Mouse (Mus musculus) cerebellum, adult 2 months (tissue): ENCODE results near the gene Ppp4r1. TPM values are rescaled to one million over a fixed set of nuclear protein-coding genes. Genes with fewer than 3 reads are reported as not detected.
A peak's percentile ranks its signal among the peaks of the same experiment; 100 is the strongest.

ENCODE experiments used
- DNase-seq, 2 experiments: peaks; one replicate each; pipeline ENCODE4 v3.0.0; 2021
- H3K27ac ChIP-seq: fragments of 200-500 bp; 2 replicates; pipeline ENCODE4 v1.5.1; 2012; ENCODE audit warnings: low read length, control low read depth, inconsistent platforms; ENCODE audit not compliant: insufficient read depth
- H3K27me3 ChIP-seq: fragments of 200-500 bp; 2 replicates; pipeline ENCODE4 v1.6.1; 2012; ENCODE audit warnings: inconsistent platforms, mild to moderate bottlenecking, low read length, moderate library complexity; ENCODE audit not compliant: control insufficient read depth, insufficient read depth
- H3K4me1 ChIP-seq: fragments of 200-500 bp; 2 replicates; pipeline ENCODE4 v1.6.1; 2011; ENCODE audit warnings: low read length; ENCODE audit not compliant: control insufficient read depth, insufficient read depth
- H3K4me3 ChIP-seq: fragments of 200-500 bp; replicated peaks from 2 replicates; pipeline ENCODE3; 2011; ENCODE audit warnings: mild to moderate bottlenecking, low read depth, low read length, control low read depth; ENCODE audit not compliant: insufficient read depth
- CTCF ChIP-seq: fragments of 200-500 bp; IDR thresholded peaks from 2 replicates; pipeline ENCODE4 v1.5.1; 2011; ENCODE audit warnings: low read depth, mild to moderate bottlenecking, control low read depth, low read length, moderate library complexity, borderline replicate concordance; ENCODE audit not compliant: insufficient read depth
- POLR2A ChIP-seq: fragments of 200-500 bp; IDR thresholded peaks from 2 replicates; pipeline ENCODE4 v1.6.1; 2011; ENCODE audit warnings: low read length, control low read depth, borderline replicate concordance; ENCODE audit not compliant: insufficient read depth
- WGBS: fragments of 180-500 bp; shearing (Covaris S2); methylation state at CpG from one replicate; pipeline ENCODE4 v1.1.7; 2018; 5-methylcytosine and 5-hydroxymethylcytosine counted together
- polyA plus RNA-seq: library from polyadenylated mRNA; depleted of rRNA; stranded (reverse); fragments of >200 nt; gene quantifications from 2 replicates; pipeline ENCODE4 v1.2.3, GENCODE M21; 2012; rRNA removed

Gene Ppp4r1
- polyA plus RNA-seq, 1 experiment = 72.9 TPM

DNA sequence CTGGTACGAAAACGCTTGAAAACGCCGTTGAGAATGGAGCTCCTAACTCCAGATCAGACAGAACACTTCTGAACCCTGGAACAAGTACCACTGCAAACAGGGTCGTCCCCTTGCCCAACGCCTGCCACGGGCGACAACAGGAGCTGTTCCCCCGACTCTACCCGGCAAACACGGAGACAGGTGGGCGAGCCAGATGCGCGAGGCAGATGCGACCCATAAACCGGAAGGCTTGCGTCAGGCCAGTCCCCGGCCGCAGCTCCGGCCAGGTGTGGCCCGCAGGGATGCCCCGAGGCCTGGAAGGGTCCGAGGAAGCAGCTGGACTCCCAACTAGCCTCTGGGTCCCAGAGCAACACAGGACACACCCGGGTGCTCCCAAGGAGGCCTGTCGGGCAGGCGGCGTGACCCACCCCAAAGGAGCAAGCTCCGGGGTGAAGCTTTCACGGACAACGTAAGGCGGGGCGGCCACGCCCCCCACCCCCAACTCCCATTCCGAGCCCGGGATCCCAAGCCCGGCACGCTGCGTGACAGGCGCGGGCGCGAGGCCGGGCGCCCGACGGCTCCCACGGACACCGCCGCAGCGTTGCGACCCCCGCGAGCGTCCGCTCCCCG is 101.8 kb downstream of the Ppp4r1 start:
- H3K4me1 ChIP-seq = peaks cover 3% of the 10 kb centered on the region
- no peak for DNase-seq

DNA sequence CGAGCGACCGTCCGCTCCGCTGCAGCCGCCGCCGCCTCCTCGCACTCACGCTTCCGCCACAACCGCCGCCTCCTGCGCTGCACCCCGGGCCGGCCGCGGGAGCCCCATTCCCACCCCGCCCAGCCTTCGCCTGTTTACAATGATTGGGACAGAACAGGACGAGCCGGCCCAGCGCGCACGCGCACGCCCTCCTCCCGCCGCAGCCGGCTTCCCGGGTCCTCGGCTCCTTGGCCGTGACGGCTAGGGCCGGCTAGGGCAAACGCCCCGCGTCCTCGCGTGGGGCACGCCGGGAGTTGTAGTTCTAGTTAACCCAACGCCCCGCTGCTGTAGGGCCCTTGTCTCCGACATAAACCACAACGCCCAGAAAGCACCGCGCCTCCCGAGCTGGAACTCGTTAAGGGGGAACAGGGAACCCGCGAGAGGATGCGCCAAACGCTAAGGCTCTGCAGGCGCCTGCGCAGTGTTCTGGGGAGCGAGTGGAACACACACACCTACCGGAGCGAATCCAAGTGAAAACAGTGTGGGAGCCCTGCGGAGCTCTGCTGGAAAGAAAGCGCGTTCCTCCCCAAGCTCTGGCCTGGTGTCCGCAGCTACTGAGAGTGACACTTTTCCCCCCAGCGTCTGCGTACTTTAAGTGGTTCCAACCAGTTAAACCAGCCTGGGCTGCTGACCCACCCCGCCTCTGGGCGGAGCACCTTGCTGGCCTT is 102.5 kb downstream of the Ppp4r1 start:
- Histone ChIP-seq H3K4me3 (peak overlapping the region; percentile 68), H3K4me1 (no peaks in the 10 kb centered on the region; the same call in 1 of the 2 replicates), H3K27ac (peak overlapping the region; percentile 94), H3K27me3 (no peaks in the 10 kb centered on the region)
- no peak for TF ChIP-seq CTCF
- TF ChIP-seq POLR2A = peak; percentile 90; the same call in 1 of the 2 replicates
- DNase-seq = peak; percentile 100
- under 1% methylated on average over 65 of the region's 67 CpGs for WGBS

More for the DNA sequence above, 101.8 kb downstream of the Ppp4r1 start:
- TF ChIP-seq CTCF = no peak
- no peak for TF ChIP-seq POLR2A
- Histone ChIP-seq H3K27me3 (no peaks in the 10 kb centered on the region), H3K4me3 (peak overlapping the region; percentile 68), H3K27ac (peak overlapping the region; percentile 52; the same call in 1 of the 2 replicates)
- WGBS = under 1% methylated on average over 49 of the region's 56 CpGs

DNA sequence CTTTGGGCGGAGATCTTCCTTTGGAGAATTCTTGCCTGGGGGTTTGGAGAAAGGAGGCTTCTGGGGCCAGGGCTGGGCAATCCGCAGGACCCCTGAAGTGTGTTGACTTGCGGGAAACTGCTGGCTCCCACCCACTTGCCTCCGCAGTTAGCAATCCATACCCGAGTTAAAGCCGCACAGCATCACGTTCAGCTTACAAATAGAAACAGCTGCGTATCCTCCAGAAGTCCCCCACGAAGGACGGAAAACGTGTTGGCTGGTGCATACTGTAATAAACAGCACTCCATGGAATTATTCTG is 103.0 kb downstream of the Ppp4r1 start:
- H3K4me3 ChIP-seq = peak overlapping the region; percentile 59
- 1% methylated on average over 11 of the region's 11 CpGs for WGBS
- H3K4me1 ChIP-seq = no peaks in the 10 kb centered on the region; the same call in 1 of the 2 replicates
- TF ChIP-seq CTCF = no peak
- no peak for TF ChIP-seq POLR2A
- peak overlapping the region; percentile 94 for H3K27ac ChIP-seq
- DNase-seq = no peak
- H3K27me3 ChIP-seq = no peaks in the 10 kb centered on the region

DNA sequence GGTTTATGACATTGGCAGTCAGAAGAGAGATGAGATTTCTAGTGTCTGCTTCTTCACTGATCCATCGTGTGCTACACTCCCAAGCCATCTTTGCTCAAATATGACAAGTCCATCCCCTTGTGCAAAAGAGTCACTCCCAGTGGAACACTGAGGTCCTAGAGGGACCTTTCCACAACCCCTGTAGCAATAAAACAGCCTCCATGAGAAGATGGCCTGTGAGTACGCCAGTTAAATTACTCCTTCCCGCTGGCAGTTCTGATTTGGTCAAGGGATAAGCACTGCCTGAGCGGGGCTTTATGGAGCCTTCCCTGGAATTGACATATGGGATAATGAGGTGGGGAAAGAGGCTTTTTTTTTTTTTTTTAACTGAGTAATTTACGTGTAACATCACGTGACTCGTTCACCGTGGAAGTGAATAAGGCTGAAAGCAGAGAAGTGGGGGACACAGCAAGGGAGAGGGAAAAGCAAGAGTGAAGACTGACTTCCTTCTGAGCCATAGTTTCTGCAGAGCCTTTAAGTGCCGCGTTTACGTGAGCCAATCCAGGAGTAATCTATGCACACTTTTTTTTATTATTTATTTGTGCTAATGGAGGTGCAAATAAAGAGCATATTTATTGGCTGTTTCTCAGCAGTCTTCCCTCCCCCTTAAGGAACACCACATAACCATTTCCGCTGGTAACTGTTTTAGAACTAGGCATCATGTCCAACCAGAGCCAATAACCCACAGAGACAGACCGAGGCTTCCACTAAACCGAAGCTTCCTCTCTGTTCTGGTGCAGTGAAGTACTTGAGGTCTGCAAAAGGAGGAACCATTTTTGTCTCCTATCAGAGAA is 103.5 kb downstream of the Ppp4r1 start, which contains the start of gene Ralbp1:
Gene Ralbp1 (minus strand): TSS at position 102 of the 833 bp plus-strand sequence.
- TF ChIP-seq POLR2A (peak; percentile 51; the same call in 1 of the 2 replicates), CTCF (no peak)
- Histone ChIP-seq H3K4me3 (peak within 1 kb of the TSS; percentile 68), H3K27me3 (no peaks in the 10 kb centered on the region), H3K27ac (peak within 1 kb of the TSS; percentile 94), H3K4me1 (no peaks in the 10 kb centered on the region; the same call in 1 of the 2 replicates)
- DNase-seq = peak; percentile 59 to 66
- WGBS = under 1% methylated on average over 14 of the region's 14 CpGs

DNA sequence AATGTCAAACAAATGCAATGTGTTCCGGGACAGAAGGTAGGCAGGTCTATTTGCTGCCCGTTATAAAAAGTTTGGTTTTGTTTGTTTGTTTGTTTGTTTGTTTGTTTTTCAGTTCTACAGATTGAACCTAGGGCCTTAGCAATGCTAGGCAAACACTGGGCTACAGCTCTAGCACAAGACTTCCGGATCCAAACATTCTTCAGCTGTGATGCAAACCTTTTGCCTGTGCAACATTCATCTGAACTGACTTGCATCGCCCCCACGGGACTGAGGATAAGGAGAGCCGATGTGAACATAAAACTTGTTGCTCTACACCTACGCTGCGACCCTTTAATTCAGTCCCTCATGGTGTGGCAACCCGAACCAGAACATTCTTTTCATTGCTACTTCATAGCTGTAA is 104.2 kb downstream of the Ppp4r1 start:
- Histone ChIP-seq H3K27me3 (no peaks in the 10 kb centered on the region), H3K4me3 (peak overlapping the region; percentile 59), H3K4me1 (no peaks in the 10 kb centered on the region; the same call in 1 of the 2 replicates), H3K27ac (peak overlapping the region; percentile 94; the same call in 1 of the 2 replicates)
- WGBS = 62% methylated on average over 9 of the region's 9 CpGs
- no peak for DNase-seq
- TF ChIP-seq POLR2A (no peak), CTCF (no peak)

DNA sequence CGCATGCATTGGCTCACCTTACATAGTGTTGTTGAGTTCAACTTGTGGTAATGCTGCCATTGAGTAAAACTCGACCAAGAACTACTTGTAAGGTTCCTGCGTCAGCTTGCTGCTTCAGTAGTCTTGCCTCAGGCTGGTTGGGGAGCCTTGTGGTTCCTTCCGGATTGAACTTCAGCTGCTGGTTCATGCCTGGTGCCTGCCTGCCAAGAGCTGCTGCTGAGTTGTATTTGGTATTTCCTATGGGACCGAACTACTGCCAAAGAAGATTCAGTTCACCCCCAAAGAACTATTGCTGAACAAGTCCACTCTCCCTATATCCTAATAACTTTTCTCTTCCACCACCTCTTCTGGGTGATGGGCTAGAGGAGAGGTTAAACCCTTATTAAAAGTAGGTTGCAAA is 107.1 kb downstream of the Ppp4r1 start:
- TF ChIP-seq CTCF (no peak), POLR2A (no peak)
- Histone ChIP-seq H3K27me3 (no peaks in the 10 kb centered on the region), H3K4me3 (no peak overlapping the region), H3K27ac (no peak overlapping the region), H3K4me1 (no peaks in the 10 kb centered on the region; the same call in 1 of the 2 replicates)
- 59% methylated on average over 5 of the region's 5 CpGs for WGBS
- DNase-seq = no peak

Other genes with a start within 250 kb of the Ppp4r1 start
- gene Tmem232, start 241.8 kb upstream of the Ppp4r1 start, polyA plus RNA-seq = 0.32 and 0.34 TPM in 2 replicates
- 82.3 and 89.7 TPM in 2 replicates for gene Vapa, start 169.0 kb upstream of the Ppp4r1 start, polyA plus RNA-seq
- 0.16 and 0.21 TPM in 2 replicates for gene Txndc2, start 140.4 kb upstream of the Ppp4r1 start, polyA plus RNA-seq
- gene Rab31, start 9.8 kb upstream of the Ppp4r1 start, polyA plus RNA-seq = 71.4 and 79.7 TPM in 2 replicates
- gene Ralbp1, start 103.2 kb downstream of the Ppp4r1 start, polyA plus RNA-seq = 44.9 and 48.5 TPM in 2 replicates
- gene Twsg1, start 168.7 kb downstream of the Ppp4r1 start, polyA plus RNA-seq = 30.3 and 32.1 TPM in 2 replicates